ENCODE assay signal across 14 mouse cellular contexts in the genomic region with DNA sequence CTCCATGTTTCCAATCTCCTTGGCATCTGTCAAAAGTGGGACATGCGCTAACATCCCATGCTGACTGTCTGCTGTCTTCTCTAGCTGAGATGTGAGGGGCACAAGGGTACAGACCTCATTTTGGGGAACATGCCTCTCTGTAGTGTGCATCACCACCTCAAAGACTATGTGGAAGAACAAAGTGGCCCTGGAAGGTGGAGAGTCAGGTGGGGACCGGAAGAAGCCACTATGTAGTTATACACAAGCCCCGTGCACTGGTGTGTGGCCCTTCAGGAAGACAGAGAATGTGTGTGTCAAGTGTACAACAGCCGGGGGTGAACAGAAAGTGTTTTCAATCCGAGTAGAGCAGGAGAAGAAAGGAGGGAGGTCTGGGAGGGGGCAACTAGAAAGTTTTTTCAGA. TPM values are rescaled to one million over a fixed set of nuclear protein-coding genes. Genes with fewer than 3 reads are reported as not detected.
"Had no signal": no experiment of that assay in that cellular context is flagged by ENCODE, and none has a peak within 500 bp of the region (broad histone marks: within the 10 kb centered on the region; RNA-seq: fewer than 3 reads in every experiment).

No protein-coding gene starts in this region.

- ATAC-seq: intestine, postnatal 0 days had no signal

- H3K9ac ChIP-seq: limb, embryonic 12.5 days; liver, embryonic 14.5 days; neural tube, embryonic 13.5 days had no signal

- DNase-seq: kidney, adult 8-10 months; kidney, postnatal 25 days; layer of hippocampus, postnatal 36 days; liver; lung, adult 18-20 months; lung, postnatal 36 days; midbrain, embryonic 14.5 days; retina, postnatal 1 day; right cerebral cortex, postnatal 4 days had no signal

- H3K27ac ChIP-seq: limb, embryonic 12.5 days; liver, embryonic 14.5 days; neural tube, embryonic 13.5 days had no signal

- H3K27me3 ChIP-seq: neural tube, embryonic 13.5 days had no signal

- H3K9me3 ChIP-seq: limb, embryonic 12.5 days; neural tube, embryonic 13.5 days had no signal

- H3K4me2 ChIP-seq: limb, embryonic 12.5 days; neural tube, embryonic 13.5 days had no signal

- H3K4me3 ChIP-seq: limb, embryonic 12.5 days; myocyte; neural tube, embryonic 13.5 days had no signal

RNA-seq across cellular contexts. Expression of a gene that starts 47.5 kb away (rescaled TPM):
- polyA plus RNA-seq: limb, embryonic 12.5 days; liver, embryonic 14.5 days; midbrain, embryonic 14.5 days; myocyte; neural tube, embryonic 13.5 days had no signal
